Mouse (Mus musculus) frontal cortex, postnatal 36 days (tissue): ENCODE results near the gene Snta1.

Source experiments
- DNase-seq, 2 experiments: peaks; one replicate each; pipeline ENCODE4 v3.0.0; 2022; ENCODE audit warnings: low spot score in 2 of 2

Snta1 gene

DNA sequence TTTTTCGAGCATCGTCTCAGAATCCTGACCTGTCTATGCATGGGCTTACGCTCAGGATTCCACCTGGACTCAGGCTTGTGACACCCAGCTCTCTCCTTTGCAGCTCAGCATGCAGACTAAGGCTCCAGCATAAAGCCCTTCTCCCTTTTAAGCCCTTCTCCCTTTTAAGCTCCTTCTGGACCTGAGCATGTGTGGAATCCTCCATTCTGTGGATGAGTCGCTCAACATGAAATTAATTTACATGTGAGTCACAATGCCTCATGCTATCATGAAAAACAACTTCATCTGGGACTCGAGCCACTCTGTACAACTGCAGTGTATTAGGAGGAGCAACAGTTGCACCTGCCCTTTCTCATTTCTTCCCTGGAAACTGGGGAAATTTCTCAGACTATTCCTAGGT is 14.3 kb upstream of the Snta1 start:
- no peak for DNase-seq

DNA sequence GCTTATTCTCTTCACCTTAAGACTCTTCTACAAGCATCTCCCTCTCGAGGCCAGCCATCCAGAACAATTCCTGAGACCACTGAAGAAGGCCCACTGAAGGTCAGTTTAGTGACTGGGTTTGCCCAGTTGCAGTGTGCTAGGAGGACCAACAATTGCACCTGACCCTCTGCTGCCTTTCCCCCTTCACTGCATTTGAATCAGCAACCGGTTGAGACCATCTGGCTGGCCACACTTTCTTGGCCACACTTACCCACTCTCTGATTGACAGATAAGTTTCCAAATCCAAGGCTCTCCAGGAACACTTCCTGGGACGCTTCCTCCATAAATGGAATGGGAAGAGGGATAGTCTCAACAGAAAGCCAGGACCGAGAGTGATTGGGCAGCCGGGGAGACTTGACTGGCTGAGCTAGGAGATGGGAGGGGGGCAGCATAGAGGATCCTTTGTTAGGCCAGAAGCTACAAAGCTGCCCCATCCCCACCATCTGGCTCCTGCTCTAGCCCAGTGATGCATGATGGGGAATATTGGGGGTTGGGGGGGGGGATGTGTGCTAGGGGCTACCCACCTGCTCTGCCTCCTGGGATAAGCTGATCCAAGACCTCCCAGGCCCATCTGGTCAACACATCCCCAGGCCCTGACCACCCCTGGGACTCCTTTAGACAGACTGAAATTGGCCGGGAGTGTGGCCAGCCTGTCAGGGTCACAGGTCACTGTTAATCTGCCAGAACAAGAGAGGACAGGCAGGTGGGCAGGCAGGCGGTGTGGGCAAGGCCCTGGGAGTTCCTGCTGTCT is 13.2 kb upstream of the Snta1 start:
- no peak for DNase-seq

DNA sequence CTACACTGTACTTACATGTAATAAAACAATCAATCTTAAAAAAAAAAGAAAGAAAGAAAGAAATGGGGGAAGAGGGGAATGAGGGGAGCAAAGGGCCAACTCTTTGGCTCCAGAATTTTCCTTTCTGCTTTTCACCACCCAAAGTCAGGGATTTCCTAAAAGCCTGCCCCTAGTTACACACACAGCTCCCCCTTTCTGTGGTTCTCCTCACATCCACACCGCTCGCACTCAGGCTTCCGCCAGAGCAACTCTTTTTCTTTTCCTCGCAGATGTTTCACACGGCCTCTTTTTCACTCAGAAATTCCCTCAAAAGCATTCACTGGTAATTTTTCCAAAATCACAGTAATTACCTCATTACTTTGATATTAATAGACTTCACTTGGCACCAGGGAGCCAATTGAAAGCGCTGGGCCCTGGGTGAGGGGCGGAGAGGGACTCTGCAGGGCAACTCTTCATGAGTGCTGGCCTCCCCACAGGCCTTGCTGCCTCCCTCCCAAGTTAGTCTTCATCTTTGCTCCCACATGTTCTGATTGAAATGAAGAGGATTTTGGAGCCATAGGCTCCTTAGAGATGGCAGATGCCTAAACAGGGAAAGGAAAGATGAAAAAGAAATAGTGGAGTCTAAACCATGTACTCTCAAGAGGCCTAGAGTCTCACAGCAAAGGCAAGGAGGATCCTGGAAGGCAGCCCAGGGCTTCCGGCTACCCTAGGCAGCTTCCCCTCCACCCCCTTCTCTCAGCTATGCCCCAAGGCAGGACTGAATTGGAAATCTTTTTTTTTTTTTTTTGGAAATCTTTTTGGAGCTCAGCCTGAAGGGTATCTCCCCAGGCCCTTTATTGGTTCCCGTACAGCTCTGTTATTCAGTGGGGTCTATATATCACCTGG is 12.0 kb upstream of the Snta1 start:
- no peak for DNase-seq

DNA sequence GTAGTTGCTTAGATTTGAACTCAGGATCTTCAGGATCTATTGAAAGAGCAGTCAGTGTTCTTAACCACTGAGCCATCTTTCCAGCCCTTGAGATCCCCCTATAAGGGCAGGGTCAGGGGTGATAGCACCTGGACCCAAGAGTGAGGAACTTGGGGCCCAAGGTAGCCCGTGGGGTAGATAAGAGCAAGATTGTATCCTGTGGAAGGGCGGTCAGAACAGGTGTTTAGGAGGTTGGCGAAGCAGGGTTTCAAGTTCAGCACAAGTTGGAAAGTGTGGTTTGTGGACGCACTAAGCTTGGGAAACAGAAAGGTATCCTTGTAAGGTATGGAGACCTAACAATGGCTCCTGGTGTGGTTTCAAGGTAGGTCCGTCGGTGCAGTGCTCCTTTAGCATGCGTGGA is 10.1 kb upstream of the Snta1 start:
- no peak for DNase-seq

DNA sequence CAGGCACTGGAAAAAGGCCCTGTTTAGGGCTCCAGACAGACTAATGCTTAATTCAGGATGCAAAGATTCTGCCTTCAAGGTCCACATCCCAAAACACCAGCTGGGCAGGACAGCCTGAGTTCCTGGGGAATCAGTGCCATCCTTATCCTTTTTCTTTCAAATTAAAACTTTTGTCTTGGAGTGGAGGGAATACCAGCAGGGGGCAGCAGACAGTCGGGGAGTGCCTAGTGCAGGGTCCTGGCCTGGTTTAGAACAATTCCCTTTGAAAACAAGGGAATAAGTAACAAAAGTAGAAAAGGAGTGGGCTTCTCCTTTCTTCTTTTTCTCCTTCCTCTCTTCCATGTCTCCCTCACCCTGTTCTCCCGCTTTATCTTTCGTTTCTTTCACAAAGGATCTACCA is 9.2 kb upstream of the Snta1 start:
- DNase-seq: peak; percentile 71 to 82

DNA sequence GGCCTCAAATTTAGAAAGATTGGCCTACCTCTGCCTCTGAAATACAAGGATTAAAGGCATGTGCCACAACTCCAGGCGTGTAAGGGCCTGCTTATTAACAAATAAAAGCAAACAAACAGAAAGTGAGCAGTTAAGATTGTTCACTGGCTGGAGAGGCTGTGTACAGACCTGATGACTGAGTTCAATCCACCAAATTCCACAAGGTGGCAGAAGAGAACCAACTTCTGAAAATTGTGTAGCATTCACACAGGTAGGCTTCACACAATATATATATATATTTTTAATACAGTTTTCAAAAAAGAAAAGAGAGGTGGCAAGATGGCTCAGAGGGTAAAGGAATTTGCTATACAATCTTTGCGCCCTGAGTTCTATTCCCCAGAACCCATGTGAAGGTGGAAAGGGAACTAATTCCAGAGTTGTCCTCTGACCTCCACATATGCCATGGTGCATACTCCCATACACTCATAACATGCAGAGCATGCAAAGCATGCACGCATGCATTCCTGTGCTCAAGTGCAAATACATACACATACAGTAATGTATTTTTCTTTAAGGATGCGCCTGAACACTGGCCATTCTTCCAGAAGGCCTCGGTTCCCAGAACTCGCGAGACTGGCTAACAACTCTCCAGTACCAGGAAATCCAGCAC is 4.2 kb upstream of the Snta1 start:
- DNase-seq: peak in 1 of 2 experiments; percentile 77

DNA sequence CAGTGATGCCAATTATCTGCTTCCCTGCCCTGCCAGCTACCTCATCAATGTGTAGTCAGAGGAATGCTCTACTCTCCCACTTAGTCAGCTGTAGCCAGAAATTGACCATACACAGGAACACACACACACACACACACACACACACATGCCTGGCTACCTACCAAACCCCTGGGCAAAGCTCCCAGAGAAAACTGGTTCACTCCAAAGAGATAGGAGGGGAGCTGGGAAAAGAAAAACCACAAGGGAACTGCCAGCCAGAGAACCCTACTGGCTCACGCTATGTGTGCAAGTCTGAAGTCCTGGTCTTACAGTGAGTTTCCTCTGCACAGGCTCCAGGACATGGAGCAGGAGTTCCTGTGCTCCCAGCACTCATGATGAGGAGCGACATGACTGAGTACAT is 2.5 kb upstream of the Snta1 start:
- peak; percentile 59 to 81 for DNase-seq

DNA sequence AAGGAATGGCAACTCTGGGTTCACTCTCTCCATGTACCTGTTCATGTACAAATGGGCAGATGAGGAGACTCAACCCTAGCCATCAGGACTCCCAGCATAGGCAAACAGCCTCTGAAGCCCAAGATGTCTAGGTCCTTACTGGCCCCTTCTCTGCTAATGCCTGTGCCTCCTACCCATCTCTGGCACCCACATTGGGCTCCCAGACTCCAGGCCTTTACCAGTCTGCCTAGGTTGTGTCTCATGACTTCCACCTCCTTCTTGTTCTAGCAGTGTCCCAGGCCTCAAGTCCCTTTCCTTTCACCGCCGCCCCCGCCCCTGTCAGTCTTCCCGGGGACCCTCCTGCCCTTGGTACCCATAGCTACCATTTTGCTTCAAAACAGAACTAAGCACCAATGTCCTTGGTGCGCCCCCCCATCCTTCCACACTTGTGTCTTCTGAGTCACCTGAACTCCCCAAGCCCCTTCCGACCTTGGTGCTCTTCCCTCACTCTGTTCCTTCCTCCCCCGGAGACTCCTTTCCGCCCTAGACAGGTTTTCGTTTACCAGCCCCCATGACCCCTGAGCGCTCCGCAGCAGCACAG is 746 bp downstream of the Snta1 start:
- DNase-seq: no peak

DNA sequence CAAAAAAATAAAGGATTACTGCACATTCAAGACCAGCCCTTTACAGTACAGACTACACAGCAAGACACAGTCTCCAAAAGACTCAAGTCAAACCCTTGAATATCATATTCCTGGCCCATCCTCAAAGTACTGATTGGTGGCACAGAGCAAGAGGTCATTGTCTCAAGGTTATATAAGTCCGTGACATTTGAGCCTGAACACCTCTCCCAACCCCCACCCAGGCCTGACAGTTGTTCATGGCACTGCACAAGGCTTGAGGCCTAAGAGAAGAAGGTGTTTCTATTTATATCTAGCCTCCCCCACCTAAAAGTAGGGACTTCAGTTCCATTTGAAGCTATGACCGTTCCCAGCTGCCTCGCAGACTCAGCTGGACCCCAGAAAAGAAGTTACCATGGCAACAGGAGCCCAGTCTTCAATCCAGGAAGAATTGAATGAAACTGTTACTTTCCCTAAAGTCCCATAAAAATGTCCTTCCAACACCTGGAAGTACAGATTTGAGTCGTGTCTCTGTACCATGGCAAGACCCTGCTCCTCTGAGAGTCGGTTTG is 2.4 kb downstream of the Snta1 start:
- DNase-seq: no peak

DNA sequence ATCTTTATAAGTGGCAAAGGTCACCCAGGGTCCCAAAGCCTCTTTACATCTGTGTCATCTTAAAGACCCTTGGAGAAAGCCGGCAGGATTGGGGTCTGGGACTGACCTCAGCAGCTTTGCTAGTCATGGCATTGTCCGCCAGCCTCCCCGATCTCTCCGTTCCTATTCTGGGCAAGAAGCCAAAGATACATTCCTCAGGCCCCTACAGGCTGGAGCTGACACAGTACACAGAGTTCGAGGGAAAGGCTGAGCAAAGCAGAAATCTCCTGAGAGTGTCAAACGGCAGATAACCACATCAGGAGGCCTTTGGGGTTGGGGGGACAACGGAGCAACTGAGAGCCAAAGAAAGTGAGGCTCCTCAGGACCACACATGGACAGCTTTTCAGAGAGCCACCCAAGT is 5.1 kb downstream of the Snta1 start:
- no peak for DNase-seq

DNA sequence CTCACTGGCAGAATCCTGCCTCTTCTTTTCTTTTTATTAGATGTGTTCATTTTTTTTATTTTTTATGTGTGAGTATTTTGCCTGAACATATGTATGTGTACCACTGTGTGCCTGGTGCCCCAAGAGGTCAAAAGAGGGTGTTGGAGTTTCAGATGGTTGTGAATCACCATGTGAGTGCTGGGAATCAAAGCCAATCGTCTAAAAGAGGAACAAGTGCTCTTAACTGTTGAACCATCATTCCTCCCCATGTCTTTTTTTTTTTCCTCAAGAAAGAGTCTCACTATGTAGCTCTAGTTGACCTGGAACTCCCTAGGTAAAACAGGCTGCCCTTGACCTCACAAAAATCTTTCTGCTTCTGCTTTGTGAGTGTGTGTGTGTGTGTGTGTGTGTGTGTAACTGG is 5.9 kb downstream of the Snta1 start:
- DNase-seq: no peak

DNA sequence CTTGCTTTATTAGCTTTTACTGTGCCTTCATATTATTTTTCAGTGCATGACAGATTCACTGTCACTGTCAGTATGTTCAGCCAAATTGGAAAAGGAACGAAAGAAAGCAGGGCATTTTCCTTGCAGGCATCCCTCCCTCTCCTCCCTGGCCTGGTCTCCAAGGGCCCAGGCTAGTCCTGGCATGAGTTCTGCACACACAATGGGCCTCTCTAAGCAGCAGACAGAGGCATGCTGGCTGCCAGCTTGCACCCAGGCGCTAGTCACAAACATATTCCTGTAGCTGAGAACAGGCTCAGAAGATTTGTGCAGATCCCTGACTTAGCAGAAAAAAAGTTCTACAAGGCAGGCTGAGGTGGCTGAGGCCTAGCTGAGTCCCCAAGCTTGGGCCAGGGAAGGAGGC is 8.6 kb downstream of the Snta1 start:
- DNase-seq: peak in 1 of 2 experiments; percentile 49

DNA sequence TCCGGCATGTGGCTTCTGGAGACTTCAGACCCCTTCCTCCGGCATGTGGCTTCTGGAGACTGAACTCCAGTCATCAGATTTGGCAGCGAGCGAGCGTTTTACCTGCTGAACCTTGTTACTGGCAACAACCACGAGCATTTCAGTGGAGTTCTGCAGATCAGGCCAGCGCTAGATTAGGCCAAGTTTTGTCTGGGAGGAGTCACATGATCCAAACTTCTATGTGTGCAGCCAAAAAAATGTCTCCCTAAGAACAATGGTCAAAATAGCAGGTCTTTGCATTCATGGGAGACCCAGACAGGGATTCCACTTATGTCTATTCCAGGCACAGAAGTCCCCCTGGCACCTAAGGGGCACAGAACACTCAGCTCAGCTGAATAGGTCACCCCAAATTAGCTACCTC is 9.6 kb downstream of the Snta1 start:
- no peak for DNase-seq

DNA sequence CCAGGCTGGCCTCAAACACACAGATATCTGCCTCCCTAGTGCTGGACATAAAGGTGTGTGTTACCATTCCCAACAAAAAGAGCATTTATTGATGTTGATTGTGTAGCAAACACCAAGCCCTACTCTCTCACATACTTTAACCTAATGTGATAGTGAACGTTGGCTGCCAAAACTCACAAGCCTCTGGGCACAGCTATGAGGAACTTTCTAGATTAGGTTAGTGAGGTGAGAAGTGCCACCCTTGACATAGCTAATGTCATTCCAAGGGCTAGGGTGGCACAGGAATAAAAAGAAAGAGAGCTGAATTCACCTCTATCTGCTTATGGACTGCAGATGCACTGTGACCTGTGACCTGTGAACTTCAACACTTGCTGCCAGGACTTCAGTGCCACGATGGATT is 11.4 kb downstream of the Snta1 start:
- DNase-seq: no peak

DNA sequence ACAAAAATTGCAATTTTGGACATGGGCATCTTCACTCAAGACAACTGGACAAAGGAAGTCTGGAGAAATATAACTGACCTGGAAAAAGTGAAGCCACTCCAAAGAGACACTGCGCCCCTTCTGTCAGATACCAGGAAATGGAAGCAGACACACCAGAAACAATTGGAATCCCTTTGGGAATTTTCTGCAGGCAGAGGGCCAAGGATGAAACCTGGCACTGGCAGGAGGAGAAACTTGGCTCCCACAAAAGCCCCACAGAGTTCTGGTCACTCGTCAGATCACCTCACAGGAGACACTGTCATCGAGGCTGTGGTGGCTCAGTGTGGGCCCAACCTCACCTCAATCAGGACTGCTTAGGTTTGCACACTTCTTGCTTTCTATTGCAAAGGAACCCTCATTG is 13.3 kb downstream of the Snta1 start:
- no peak for DNase-seq

DNA sequence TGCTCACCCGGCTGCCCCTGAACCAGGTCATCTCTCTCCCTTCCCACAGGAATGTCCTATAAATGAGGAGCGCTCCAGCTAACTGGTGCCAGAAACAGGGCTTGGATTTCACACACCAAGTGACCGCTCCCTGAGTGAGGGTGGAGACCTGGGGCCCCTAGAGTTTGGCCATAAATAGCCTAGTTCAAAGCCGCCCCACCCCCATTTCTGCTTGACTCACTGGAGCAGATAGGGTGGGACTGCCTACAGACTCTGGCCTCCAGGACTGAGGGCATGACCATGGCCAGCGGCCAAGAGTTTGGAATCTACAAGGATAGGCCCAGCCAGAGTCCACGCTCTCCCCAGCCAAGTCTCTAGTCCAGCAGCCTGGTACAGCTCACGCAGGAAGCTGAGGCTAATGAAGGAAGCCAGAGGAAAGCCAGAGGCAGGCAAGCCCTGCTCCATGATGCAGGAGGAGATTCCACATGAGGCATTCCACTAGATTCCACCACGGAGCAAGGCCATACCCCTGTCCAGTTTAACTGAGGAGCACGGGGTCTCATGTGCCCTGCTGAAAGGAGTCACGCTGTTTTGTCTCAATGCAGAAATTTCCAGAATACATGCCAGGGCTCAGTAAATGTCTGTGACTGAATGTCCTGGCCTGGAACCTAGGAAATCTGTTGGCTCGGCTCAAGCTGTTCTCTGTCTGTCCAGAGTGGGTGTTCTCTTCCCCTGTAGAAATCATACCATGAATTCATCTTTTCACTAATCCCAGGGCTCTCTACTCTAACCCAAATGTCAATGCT is 17.5 kb downstream of the Snta1 start:
- DNase-seq: no peak

DNA sequence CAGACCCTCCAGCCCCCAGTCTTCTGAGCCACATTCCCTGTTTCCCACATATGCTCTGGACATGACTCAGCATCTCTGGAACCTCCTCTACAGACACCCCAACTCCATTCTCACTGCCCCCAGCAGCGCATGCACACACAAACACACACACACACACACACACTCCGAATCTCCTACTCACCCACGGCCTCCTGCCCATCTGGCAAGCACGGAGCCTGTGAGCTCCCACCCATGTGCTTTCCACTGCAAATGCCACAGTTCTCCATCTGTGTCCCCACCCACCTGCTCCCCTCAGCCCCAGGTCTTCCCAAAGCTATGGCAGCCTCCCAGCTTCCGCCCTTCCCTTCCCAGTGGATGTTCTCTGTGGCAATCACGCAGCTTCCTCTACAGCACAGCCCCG is 28.8 kb downstream of the Snta1 start:
- DNase-seq: peak; percentile 93 to 94

DNA sequence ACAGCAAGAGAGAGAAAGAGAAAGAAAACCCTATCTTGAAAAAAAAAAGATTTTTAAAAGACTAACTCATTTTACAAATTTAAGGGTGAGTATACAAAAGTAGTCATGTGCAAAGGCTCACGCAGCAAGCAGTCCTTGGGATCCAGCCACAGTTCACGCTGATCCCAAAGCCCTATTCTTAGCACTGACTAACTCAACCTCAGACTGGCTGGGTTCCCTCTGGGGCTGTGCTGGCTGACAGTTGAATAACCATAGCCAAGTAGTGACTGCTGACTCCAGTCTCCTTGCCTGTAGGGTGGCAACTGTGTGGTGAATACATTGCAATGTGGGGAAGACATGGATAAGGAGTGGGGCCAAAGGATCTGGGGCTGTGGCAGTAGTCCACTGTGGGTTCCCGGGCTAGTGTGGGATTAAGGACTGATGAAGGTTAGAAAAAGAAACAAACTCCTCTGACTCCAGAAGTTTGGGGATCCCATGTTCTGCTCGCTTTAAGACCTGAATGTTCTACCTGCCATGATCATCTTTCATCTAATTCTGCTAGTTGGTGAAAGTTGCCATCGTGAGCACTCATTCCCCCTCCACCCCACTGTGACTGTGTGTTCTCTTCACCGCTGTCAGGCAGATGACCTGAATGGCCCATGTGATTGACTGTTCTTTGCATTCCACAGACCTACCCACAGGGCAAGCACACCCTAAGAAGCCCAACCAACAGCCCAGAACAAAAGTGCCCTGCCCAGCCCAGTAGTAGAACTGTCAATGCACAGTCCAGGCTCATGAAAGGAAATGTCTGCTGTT is 32.9 kb downstream of the Snta1 start:
- DNase-seq: peak in 1 of 2 experiments; percentile 45

DNA sequence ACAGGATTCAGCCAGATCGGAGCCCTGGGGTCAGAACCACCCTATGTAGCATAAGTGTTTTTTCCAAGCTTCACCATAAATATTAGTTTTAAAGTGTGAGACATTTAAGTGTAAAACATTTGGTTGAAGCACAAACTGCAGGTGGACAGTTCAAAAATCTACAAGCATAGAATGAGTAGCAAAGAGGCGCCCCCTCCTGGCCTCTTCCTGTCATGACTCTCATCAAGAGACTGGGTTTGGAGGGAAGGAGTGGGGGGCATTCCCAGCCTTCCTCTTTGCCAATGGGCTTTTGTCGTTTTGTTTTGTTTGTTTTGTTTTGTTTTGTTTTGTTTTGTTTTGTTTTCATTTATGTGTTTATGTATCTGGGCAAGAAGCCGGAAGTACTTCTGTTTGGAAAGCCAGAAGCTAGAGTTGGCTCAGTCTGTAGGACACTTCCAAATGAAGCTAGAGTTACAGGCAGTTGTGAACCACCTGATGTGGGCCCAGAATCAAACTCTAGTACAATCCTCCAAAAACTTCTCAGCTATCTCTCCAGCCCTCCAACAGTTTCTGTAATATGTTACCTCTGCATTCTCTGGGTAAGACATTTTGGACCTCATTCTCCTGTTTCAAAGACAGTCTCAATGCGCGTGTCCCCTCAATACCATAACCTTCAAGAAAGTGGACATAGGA is 33.8 kb downstream of the Snta1 start:
- DNase-seq: peak; percentile 61 to 76
